Mouse (Mus musculus): ENCODE results near the gene Cdrt4. TPM values are rescaled to one million over a fixed set of nuclear protein-coding genes. Genes with fewer than 3 reads are reported as not detected.

Gene Cdrt4
- polyA plus RNA-seq, 1 experiment from 2014 or later: 0.30 TPM

DNA sequence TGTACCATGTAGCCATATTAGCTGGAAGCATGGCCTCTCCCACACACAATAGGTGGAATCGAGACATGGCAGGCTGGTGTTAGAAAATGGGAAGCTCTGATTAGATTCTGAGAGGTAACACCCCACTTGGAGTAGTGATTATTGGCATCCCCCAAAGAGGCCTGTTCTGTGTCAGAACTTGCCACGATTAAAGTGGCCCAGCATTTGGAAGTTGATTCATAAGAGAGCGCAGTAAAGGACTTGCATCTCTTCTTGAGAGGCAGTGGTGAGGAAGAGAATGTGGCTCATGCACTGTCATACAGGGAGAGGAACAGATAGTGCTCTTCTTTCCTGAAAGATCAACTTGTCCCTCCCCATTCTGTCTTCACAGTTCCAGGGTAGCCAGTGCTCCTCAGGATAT, 34.1 kb downstream of the Cdrt4 start:
- H3K36me3 ChIP-seq: no peaks in the 10 kb centered on the region
- H3K27ac ChIP-seq: peak overlapping the region; percentile 82
- no peaks in the 10 kb centered on the region for H3K9me3 ChIP-seq
- H3K4me1 ChIP-seq (replicated peaks): peaks cover 42% of the 10 kb centered on the region
- no peak overlapping the region for H3K4me3 ChIP-seq
- 88% methylated on average over 3 of the region's 3 CpGs for WGBS
- DNase-seq (ENCODE audit: low spot score): no peak
- peaks cover 9% of the 10 kb centered on the region for H3K27me3 ChIP-seq (ENCODE audit: insufficient read depth, poor library complexity, severe bottlenecking)

GRCm38 (mm10) chr11:62986578-62986977, 35.6 kb downstream of the Cdrt4 start:
- Histone ChIP-seq H3K9me3 (no peaks in the 10 kb centered on the region), H3K36me3 (no peaks in the 10 kb centered on the region), H3K27me3 (ENCODE audit: insufficient read depth, poor library complexity, severe bottlenecking) (peaks cover 9% of the 10 kb centered on the region), H3K4me3 (no peak overlapping the region), H3K4me1 (replicated peaks) (peaks cover 42% of the 10 kb centered on the region), H3K27ac (no peak overlapping the region; the same call in 1 of the 2 replicates)
- WGBS: 84% methylated on average over 4 of the region's 4 CpGs
- no peak for DNase-seq (ENCODE audit: low spot score)

DNA sequence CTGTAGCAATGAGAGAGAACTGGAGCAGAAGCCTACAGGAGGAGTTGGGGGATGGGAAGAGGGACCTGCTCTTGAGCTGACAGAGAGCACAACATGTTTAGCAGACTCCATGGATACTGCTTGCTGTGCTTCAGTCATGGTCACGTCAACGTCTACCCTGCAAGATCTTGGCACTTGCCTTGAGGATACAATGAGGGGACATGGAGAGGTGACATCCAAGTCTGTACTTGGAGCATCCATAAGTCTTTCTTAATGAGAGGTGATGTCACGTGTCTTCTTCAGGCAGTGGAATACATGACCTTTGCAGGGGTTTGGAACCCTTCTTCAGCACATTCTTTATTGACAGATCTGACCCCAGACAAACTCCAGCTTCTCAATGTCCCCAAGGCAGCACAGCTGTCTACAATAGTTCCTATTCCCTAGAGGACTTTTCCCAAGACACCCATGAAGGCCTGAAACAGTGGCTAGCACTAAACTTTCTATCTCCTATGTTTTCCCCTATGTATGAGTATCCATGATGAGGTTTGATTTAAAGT, 39.2 kb downstream of the Cdrt4 start:
- H3K27me3 ChIP-seq (ENCODE audit: insufficient read depth, poor library complexity, severe bottlenecking): peaks cover 7% of the 10 kb centered on the region
- WGBS: 87% methylated on average over 3 of the region's 3 CpGs
- DNase-seq (ENCODE audit: low spot score): no peak
- no peaks in the 10 kb centered on the region for H3K9me3 ChIP-seq
- H3K36me3 ChIP-seq: no peaks in the 10 kb centered on the region
- H3K4me3 ChIP-seq: no peak overlapping the region
- H3K4me1 ChIP-seq (replicated peaks): peaks cover 17% of the 10 kb centered on the region
- H3K27ac ChIP-seq: no peak overlapping the region

GRCm38 (mm10) chr11:62990811-62991210, 39.8 kb downstream of the Cdrt4 start:
- DNase-seq (ENCODE audit: low spot score): no peak
- H3K27me3 ChIP-seq (ENCODE audit: insufficient read depth, poor library complexity, severe bottlenecking): peaks cover 1% of the 10 kb centered on the region; the same call in 1 of the 2 replicates
- no peak overlapping the region for H3K27ac ChIP-seq
- no peaks in the 10 kb centered on the region for H3K36me3 ChIP-seq
- no peaks in the 10 kb centered on the region for H3K9me3 ChIP-seq
- peaks cover 11% of the 10 kb centered on the region for H3K4me1 ChIP-seq (replicated peaks)
- WGBS: 87% methylated on average over 5 of the region's 5 CpGs
- no peak overlapping the region for H3K4me3 ChIP-seq

DNA sequence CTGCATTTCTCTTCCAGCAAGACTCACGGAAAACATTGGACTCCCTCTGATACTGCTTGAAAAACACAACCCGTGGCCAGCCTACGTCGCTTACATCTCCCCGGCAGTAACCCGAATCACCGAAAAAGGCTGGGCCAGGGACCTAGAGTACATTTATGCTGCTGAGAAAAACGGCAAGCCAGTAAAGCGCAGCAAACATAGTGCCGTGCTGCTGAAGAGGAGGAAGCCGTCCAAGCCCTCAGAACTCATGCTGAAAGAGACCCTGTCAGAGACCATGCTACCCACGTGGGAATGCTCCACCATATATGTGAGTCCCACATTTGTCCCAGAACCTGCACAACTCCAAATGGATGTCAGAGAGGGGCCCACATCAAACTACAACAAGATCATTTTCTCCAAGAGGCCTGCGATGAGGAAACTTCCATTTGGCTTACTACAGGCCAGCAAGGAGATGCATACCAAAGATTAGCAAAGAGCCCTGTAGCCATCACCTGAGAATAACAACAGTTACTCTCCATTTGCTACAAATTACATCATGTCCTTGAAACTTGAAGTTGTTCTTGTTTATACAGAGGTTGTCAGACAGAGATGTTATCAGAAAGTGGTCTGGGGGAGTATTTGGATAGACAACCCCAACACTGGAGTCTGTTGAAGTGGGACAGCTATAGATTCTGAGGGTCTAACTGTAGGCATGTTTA, 41.7 kb downstream of the Cdrt4 start:
- DNase-seq (ENCODE audit: low spot score): no peak
- Histone ChIP-seq H3K36me3 (no peaks in the 10 kb centered on the region), H3K9me3 (no peaks in the 10 kb centered on the region), H3K27ac (no peak overlapping the region), H3K4me3 (no peak overlapping the region), H3K27me3 (ENCODE audit: insufficient read depth, poor library complexity, severe bottlenecking) (no peaks in the 10 kb centered on the region), H3K4me1 (replicated peaks) (peaks cover 6% of the 10 kb centered on the region)
- WGBS: 88% methylated on average over 13 of the region's 13 CpGs

DNA sequence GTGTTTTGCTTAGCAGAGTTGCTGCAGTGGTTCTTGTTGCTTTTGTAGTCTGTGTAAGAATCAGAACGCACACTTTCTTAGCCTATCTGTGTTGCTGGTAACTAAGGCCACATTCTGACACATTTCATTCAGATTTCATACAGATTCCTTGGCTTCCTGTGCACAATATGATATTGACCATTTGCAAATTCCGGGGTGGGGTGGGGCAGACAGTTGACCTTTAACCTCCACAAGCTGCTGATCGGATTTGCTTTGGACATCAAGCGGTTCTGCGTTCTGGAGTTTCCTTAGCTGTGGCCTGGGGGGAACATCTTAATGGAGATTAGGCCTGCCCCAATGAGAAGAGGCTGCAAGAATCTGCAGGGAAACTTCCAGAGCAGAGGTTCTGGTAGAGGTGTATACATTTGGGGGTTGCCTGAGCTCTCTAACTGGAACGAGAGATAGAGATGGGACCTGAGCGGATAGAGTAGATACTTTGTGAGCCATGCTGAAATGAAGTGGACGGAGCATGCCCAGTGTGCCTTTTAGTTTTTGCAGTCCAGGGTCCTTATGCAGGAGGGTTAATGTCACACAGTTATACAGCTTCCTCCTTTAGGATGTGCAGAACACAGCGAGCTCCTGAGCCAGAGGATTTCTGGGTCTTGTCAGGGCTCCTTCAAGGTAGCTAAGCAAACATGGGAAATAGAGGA, 44.2 kb downstream of the Cdrt4 start:
- no peak for DNase-seq (ENCODE audit: low spot score)
- Histone ChIP-seq H3K4me1 (replicated peaks) (peaks cover 12% of the 10 kb centered on the region), H3K27me3 (ENCODE audit: insufficient read depth, poor library complexity, severe bottlenecking) (no peaks in the 10 kb centered on the region), H3K36me3 (no peaks in the 10 kb centered on the region), H3K9me3 (no peaks in the 10 kb centered on the region), H3K4me3 (no peak overlapping the region), H3K27ac (peak overlapping the region; percentile 51; the same call in 1 of the 2 replicates)
- 85% methylated on average over 9 of the region's 9 CpGs for WGBS

DNA sequence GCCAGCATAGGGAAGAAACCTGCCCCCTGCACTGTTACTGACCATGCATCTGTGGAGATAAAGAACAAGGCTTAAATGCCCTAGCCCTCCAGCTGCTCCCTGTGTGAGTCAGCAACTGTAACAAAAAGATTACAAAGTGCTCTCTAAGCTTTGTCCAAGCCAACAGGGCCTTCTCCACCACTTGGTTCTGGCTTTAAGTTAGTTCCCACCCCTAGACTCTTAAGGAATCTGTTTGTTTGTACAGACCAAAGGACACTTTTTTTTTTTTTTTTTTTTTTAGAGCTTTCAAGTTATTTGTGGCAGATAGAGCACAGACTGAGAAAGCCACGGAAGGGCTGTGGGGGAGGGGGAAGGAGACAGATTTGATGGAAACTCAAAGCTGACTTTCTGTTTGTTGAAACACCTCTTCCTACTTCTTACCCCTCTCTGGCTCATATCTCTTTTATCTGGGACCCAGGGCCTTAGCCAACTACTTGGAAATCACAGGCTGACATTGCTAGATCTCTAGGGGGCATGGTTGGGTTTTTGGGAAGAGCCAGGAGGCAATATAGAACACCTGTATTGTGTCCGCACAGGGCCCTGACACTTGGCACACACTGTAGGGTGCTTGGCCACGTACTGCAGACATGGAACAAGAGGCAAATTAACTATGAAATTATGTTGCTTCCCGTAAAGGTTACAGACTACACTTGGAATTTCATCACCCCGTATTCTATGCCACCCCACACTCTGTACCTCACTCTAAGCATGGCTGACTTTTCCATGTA, 44.9 kb downstream of the Cdrt4 start:
- peaks cover 12% of the 10 kb centered on the region for H3K4me1 ChIP-seq (replicated peaks)
- no peaks in the 10 kb centered on the region for H3K9me3 ChIP-seq
- no peak for DNase-seq (ENCODE audit: low spot score)
- no peak overlapping the region for H3K4me3 ChIP-seq
- 78% methylated on average over 5 of the region's 5 CpGs for WGBS
- H3K27me3 ChIP-seq (ENCODE audit: insufficient read depth, poor library complexity, severe bottlenecking): no peaks in the 10 kb centered on the region
- no peaks in the 10 kb centered on the region for H3K36me3 ChIP-seq
- peak overlapping the region; percentile 51; the same call in 1 of the 2 replicates for H3K27ac ChIP-seq

- no peaks in the 10 kb centered on the region for H3K9me3 ChIP-seq
- H3K36me3 ChIP-seq: no peaks in the 10 kb centered on the region
- H3K27me3 ChIP-seq (ENCODE audit: insufficient read depth, poor library complexity, severe bottlenecking): no peaks in the 10 kb centered on the region
- no peak for DNase-seq (ENCODE audit: low spot score)
- no peak overlapping the region for H3K4me3 ChIP-seq
- peaks cover 12% of the 10 kb centered on the region for H3K4me1 ChIP-seq (replicated peaks)
- no peak overlapping the region for H3K27ac ChIP-seq
- 80% methylated on average over 4 of the region's 4 CpGs for WGBS
Measured at GRCm38 (mm10) chr11:62996522-62996898, 45.5 kb downstream of the Cdrt4 start.

- H3K27ac ChIP-seq: peak overlapping the region; percentile 59; the same call in 1 of the 2 replicates
- 90% methylated on average over 5 of the region's 5 CpGs for WGBS
Measured at GRCm38 (mm10) chr11:62997039-62997717, 46.2 kb downstream of the Cdrt4 start.

GRCm38 (mm10) chr11:62997718-62998281, 46.8 kb downstream of the Cdrt4 start:
- peak overlapping the region; percentile 59 for H3K27ac ChIP-seq
- no peak for DNase-seq (ENCODE audit: low spot score)

More at GRCm38 (mm10) chr11:62997039-62997717, 46.2 kb downstream of the Cdrt4 start:
- peaks cover 12% of the 10 kb centered on the region for H3K4me1 ChIP-seq (replicated peaks)
- H3K9me3 ChIP-seq: no peaks in the 10 kb centered on the region
- H3K36me3 ChIP-seq: no peaks in the 10 kb centered on the region
- H3K4me3 ChIP-seq: no peak overlapping the region
- no peak for DNase-seq (ENCODE audit: low spot score)
- no peaks in the 10 kb centered on the region for H3K27me3 ChIP-seq (ENCODE audit: insufficient read depth, poor library complexity, severe bottlenecking)

GRCm38 (mm10) chr11:63000126-63000525, 49.1 kb downstream of the Cdrt4 start:
- H3K27ac ChIP-seq: no peak overlapping the region
- 92% methylated on average over 8 of the region's 8 CpGs for WGBS

More at GRCm38 (mm10) chr11:62997718-62998281, 46.8 kb downstream of the Cdrt4 start:
- H3K4me3 ChIP-seq: no peak overlapping the region
- no peaks in the 10 kb centered on the region for H3K9me3 ChIP-seq
- H3K4me1 ChIP-seq (replicated peaks): peaks cover 12% of the 10 kb centered on the region
- WGBS: 69% methylated on average over 11 of the region's 11 CpGs
- H3K36me3 ChIP-seq: no peaks in the 10 kb centered on the region
- H3K27me3 ChIP-seq (ENCODE audit: insufficient read depth, poor library complexity, severe bottlenecking): no peaks in the 10 kb centered on the region

DNA sequence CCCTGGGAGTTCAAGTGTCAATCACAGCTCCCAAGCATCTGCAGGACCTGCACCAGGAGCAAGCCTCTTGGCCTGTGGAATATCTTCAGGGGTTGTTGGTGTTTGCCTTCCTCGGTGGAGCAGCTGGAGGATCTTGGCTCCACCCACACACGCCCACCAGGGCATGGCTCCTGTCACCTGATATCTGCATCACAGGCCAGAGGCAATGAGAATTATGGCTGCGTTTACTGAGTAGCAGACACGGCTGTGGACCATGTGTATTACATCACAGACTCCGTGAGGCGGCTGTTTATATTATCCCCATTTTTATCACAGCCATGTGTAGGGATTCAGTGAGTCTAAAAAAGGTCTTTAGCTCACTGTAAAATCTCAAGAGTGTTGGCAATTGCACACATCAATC, 53.6 kb downstream of the Cdrt4 start:
- Histone ChIP-seq H3K36me3 (no peaks in the 10 kb centered on the region), H3K4me1 (replicated peaks) (0 out of 2 replicates have a peak, but pooled peaks cover 3% of the 10 kb centered on the region), H3K9me3 (no peaks in the 10 kb centered on the region), H3K4me3 (no peak overlapping the region), H3K27ac (no peak overlapping the region), H3K27me3 (ENCODE audit: insufficient read depth, poor library complexity, severe bottlenecking) (no peaks in the 10 kb centered on the region)
- WGBS: 68% methylated on average over 6 of the region's 6 CpGs
- no peak for DNase-seq (ENCODE audit: low spot score)

More at GRCm38 (mm10) chr11:63000126-63000525, 49.1 kb downstream of the Cdrt4 start:
- Histone ChIP-seq H3K4me3 (no peak overlapping the region), H3K27me3 (ENCODE audit: insufficient read depth, poor library complexity, severe bottlenecking) (no peaks in the 10 kb centered on the region), H3K36me3 (no peaks in the 10 kb centered on the region), H3K4me1 (replicated peaks) (peaks cover 14% of the 10 kb centered on the region), H3K9me3 (no peaks in the 10 kb centered on the region)
- no peak for DNase-seq (ENCODE audit: low spot score)

Data from hindbrain, embryonic 10.5 days (tissue).